Mouse (Mus musculus): Measurements from ENCODE around the gene Lrmda.

Lrmda gene

GRCm38 (mm10) chr14:22259376-22260032 is 240.0 kb downstream of the Lrmda start:
- no peak for DNase-seq

GRCm38 (mm10) chr14:22260033-22260419 is 240.5 kb downstream of the Lrmda start:
- DNase-seq, result no peak

- no peak for DNase-seq
Observed at GRCm38 (mm10) chr14:22265229-22265905, 245.9 kb downstream of the Lrmda start.

DNA sequence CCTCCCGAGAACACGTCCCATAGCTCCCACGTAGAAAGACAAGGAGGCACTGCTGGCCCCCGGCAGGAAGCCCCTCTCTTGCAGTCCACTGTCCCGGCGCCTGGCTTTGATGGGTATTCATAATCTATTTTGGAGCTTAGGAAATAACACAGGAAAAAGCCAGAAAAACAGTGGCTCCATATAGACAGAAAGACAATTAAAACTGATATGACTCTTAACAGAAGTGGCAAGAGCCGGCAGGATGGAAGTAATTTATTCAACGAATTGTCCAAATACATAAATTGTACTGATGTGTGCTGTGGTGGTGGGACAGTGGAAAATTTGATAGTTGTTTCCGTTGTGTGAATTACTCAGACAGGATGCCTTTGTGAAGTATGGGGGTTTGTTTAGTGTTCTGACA is 250.3 kb downstream of the Lrmda start:
- DNase-seq, result no peak

DNA sequence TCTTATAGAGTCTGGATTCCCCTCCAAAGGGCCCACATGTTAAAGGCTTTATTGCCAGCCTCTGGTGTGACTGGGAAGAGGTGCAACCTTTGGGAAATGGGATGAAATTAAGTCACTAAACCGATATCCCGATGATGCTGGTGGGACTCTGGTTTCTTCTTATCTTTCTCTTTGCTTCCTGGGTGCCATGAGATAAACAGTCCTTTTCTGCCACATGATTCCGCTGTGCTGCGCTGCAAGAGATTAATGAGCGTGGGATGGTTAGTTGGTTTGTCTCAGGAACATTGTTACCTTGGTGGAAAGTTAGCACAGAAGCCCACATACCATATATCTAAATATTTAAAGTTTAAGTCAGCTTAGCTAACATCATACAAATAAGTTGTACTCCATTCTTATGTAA is 258.5 kb downstream of the Lrmda start:
- no peak for DNase-seq

- no peak for DNase-seq
Observed at GRCm38 (mm10) chr14:22279591-22279990, 260.1 kb downstream of the Lrmda start.

GRCm38 (mm10) chr14:22281630-22282029 is 262.1 kb downstream of the Lrmda start:
- DNase-seq, result no peak

DNA sequence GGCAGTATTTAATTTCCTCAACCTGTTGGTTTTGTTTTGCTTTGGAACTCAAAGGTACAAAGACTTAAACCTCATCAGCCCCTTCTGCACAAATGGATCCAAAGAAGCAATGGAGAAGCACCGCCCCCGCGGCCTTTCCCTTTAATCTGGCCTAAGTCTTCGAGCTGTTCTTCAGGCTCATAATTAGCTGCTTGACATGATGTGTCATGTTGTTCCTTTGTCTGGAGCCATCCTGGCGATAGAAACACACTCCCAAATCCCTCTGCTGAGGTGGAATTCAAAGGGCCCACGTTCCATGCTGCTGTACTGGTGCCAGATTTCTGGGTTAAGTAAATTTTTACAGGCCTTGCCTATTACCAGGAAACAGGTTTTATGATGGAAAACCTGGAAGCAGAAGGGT is 263.3 kb downstream of the Lrmda start:
- no peak for DNase-seq

DNA sequence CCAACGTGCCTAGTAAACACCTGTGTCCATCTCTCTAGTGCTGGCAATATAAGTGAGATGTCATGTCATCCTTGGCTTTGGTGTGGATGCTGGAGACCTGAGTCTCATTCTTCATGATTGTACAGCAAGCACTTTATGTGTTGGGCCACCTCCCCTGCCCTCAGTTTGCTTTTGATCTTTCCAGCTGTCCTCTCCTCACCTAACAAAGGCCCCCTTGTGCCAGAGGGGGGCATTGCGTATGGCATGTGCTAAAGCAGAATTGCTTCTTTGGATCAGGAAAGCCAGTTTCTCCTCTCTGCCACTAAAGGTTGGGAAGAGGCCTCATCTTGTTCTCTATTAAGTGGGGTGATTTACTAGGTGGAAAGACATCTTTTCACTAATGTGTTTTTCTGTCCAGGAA is 264.2 kb downstream of the Lrmda start:
- no peak for DNase-seq

DNA sequence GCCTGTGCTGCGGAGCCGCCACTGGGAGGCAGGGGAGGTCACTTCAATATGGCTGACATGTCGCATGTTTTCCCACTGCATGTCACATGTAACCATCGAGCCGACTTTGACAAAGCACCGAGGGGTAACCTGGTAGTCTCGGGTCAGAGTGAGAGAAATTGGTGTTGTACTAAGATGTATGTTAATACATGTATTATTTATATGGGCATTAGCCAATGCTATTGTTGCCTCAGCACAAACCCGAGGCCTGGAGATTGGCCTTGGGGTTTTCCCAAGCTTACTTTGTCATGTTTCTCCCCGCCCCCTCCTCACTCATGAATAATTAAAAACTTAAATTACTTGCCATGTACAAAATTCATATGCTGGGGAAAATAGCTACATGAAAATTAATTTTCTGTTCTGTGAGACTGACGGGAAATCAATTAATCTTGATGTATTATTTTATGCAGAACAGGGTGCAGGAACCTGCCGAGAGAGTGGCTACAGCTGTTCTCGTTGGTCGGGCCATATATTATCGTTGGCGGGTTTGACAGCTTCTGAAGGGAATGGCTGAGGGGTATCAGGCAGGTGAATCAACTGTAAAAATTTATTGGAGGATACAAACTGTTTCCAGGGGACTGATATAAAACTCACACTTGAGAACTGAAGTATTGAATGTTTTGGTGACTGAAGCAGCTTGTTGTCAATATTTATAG is 265.5 kb downstream of the Lrmda start:
- no peak for DNase-seq

DNA sequence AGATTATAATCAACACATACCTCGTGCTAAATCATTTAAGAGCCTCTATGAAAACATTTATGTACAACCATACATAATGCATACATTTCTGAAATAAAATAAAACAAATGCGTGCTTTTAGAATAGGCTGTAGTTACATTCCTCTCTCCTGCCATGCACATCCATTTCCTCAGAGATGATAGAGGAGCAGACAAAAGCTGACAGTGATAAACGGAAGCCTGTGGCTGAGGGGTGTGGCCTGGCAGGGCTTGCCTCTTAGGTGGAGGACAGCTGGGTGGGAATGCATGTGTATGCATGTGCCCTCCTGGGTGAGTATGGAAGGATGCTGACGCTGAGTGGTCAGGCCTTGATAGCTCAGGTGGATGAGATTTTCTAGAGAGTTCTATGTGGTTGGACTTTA is 266.3 kb downstream of the Lrmda start:
- DNase-seq, result no peak

- DNase-seq, result no peak
Observed at GRCm38 (mm10) chr14:22288179-22288578, 268.7 kb downstream of the Lrmda start.

DNA sequence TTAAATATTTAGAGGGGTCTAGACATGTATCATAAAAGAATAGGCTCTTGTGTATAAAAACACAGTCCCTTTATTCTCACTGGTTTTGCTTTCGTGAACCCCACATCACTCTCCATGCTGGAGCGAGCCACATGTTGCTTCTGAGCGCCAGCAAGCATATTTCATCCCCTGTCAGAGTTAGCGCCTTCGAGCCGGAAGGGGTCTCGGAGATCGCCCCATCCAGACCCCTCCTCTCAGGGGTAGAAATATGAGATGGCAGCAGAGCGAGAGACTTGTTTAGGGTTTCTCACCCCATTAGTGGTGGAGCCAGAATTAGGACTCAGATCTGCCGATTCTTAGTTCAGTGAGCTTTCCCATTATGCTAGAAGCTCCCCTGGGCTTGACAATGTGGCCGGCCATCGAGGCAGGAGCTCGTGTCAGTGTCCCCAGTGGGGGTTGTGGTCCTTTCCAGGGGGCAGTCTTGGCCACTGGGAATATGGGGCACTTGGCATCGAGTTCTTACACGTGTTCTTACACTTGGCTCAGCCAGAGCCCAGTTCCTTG is 269.9 kb downstream of the Lrmda start:
- DNase-seq, result no peak

GRCm38 (mm10) chr14:22294371-22294770 is 274.9 kb downstream of the Lrmda start:
- DNase-seq, result no peak

GRCm38 (mm10) chr14:22296655-22297239 is 277.2 kb downstream of the Lrmda start:
- no peak for DNase-seq

DNA sequence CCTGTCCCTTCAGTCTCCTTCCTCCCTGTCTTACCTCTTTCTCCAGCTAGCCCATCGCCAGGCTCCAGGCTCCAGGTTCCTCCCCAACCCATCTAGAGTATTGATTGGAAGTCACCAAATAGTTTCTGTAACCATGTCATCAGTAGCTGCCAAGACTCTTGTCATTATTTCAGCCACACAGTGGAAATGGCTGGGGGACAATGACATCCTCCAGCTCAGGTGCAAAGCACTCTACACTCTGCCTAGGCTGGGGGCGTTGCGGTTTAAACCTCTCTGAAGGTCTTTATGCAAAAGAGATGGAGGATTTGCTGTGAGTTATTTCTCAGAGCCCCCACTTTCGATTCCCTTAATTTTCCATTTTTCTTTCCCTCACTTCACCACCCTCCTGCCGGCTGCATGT is 287.2 kb downstream of the Lrmda start:
- no peak for DNase-seq

DNA sequence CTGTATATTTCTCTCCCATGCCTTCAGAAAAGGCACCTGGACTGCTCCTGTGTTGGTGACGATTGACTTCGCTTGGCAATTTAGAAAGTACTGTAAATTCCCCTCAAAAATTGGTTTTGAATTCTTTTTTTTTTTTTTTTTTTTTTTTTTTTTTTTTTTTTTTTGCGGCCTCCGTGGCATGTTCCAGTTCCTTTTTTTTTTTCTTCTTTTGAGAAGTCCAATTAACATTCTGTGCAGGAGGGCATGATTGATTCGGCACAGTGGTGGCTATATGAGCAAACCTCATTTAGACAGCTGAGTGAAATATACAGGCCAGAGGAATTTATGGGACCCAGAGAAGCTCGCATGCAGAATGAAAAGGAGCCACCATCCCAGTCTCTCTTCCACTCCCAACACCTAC is 288.5 kb downstream of the Lrmda start:
- DNase-seq, result no peak

GRCm38 (mm10) chr14:22323058-22323457 is 303.5 kb downstream of the Lrmda start:
- DNase-seq, result no peak

DNA sequence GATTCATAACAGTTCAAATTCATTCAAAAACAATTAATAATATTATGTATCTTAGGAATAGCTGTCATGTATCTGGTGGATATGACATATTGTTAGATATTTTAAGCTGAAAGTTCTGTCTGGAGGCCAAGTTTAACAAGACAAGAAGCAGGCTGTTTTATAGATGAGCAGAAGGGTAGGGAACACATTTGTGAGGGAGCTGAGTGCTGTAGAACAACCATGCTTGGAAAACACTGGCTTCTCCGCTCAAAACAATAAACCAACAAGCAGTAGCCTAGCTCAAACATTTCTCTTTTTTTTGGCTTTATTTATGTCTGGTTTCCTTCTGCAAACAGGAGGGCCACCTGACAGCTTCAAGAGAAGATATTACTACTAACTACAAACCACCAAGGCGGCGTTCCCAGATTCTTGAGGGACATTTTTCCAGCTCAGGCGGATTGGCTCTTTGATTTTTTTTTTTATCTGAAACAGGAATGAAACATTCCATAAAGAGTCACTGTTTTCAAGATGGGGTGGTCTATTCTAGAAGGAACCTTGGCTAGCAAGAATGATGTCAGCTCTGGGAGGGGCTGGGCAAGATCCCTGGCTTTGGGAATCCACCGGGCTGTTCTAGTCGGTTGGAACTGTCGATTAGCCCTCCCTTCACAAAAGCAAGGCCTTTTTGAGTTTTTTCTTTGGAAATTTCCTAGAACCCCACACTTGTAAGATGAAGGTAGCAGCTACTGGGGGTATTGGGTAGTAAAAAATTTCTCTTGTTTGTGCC is 304.2 kb downstream of the Lrmda start:
- no peak for DNase-seq

- DNase-seq, result no peak
Observed at GRCm38 (mm10) chr14:22326218-22326964, 306.9 kb downstream of the Lrmda start.

DNA sequence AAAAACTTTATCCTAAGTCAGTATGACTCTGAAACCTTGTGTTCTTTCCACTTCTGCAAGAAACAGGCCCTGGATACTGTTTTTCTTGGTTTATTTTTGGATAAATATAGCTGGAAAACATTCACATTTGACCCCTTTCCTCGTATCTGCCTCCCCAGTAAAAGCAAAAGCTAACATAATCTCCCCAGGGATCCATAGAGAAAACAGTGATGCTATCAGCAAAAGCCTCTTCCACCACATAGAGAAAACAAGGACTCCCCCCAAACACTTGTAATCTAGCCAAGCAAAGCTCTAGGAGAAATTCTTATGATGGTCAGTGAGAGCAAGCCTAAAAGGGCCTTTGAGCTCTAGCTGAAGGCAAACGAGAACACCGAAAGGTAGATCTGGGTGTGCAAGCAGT is 309.7 kb downstream of the Lrmda start:
- DNase-seq, result no peak
